Mouse (Mus musculus): ENCODE results near the gene Pllp. TPM values are rescaled to one million over a fixed set of nuclear protein-coding genes. Genes with fewer than 3 reads are reported as not detected.

Gene Pllp
- polyA plus RNA-seq, 1 experiment from 2014 or later: 0.40 TPM

DNA sequence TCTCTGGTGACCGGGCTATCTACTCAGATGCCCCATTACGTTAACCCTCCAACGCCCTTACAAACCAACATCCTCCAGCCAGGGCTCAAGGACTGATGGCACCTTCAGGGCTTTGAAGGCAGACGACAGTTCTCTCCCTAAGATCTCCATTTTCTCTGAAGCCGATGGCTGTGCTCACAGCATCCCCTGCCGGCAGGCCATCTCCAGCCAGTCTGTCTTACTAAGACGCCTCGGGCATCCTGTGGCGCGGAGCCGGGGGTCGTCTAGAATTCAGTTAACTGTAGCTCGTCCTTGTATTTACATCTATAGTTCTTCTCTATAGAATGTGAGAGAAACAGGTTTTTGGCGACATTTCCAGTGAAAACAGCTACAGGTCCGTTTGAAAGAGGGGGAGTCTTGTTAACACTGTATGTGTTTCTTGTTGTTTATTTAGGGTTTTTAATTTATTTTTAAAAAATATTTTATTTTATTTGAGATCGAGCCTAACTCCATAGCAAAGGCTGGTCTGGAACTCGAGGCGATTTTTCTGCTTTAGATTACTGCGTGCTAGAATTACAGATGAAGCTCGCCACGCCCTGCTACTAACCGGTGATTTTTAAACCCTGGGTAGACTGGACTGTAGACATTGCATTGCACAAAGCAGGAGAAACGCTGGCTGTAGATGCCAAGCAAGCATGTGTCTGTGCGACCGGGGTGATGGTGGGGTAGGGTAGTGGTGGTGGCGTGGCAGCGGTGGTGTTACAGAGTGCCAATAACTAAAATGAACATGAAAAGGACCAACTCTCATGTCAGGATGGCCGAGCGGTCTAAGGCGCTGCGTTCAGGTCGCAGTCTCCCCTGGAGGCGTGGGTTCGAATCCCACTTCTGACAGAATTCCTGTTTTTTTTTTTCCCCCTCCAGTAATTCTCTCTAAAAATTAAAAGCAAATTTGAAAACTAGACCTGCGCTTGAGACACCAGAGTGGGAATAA, 7.1 kb upstream of the Pllp start:
- Histone ChIP-seq H3K36me3 (no peaks in the 10 kb centered on the region), H3K9ac (replicated peaks) (peak overlapping the region; percentile 23), H3K9me3 (no peaks in the 10 kb centered on the region), H3K4me1 (replicated peaks) (no peaks in the 10 kb centered on the region; the same call in 1 of the 2 replicates), H3K27ac (0 out of 2 replicates have a peak overlapping the region, but pooled peaks have one; percentile 7), H3K4me2 (peak overlapping the region; percentile 59), H3K4me3 (replicated peaks) (peak overlapping the region; percentile 47), H3K27me3 (peaks cover 18% of the 10 kb centered on the region)
- ATAC-seq (ENCODE audit: insufficient number of reproducible peaks, insufficient read depth, low FRiP score, low TSS enrichment, low read depth): peak; percentile 35
- under 1% methylated on average over 35 of the region's 35 CpGs for WGBS

DNA sequence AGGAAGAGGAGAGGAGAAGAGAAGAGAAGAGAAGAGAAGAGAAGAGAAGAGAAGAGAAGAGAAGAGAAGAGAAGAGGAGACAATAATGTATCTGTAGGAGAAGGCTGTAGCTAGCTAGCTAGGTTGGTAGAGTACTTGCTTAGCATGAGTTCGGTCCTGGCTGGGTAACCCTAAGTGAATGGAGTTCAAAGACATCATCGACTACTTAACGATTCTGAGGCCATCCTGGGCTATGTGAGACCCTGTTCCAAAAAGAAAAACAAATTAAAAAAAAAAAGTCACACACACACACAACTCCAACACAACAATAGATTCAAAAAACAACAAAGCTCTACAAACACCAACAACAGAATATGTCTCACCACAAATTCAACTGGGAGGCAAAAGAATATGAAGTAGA, 6.1 kb upstream of the Pllp start:
- Histone ChIP-seq H3K9me3 (no peaks in the 10 kb centered on the region), H3K4me2 (peak overlapping the region; percentile 59; the same call in 1 of the 2 replicates), H3K27me3 (peaks cover 25% of the 10 kb centered on the region), H3K4me1 (replicated peaks) (no peaks in the 10 kb centered on the region; the same call in 1 of the 2 replicates), H3K27ac (no peak overlapping the region), H3K4me3 (replicated peaks) (peak overlapping the region; percentile 47; the same call in 1 of the 2 replicates), H3K36me3 (no peaks in the 10 kb centered on the region), H3K9ac (replicated peaks) (no peak overlapping the region)
- WGBS: 62% methylated on average over 3 of the region's 3 CpGs
- no peak for ATAC-seq (ENCODE audit: insufficient number of reproducible peaks, insufficient read depth, low FRiP score, low TSS enrichment, low read depth)

- no peak for ATAC-seq (ENCODE audit: insufficient number of reproducible peaks, insufficient read depth, low FRiP score, low TSS enrichment, low read depth)
These were observed 4.4 kb upstream of the Pllp start for GRCm38 (mm10) chr8:94700421-94700935.

DNA sequence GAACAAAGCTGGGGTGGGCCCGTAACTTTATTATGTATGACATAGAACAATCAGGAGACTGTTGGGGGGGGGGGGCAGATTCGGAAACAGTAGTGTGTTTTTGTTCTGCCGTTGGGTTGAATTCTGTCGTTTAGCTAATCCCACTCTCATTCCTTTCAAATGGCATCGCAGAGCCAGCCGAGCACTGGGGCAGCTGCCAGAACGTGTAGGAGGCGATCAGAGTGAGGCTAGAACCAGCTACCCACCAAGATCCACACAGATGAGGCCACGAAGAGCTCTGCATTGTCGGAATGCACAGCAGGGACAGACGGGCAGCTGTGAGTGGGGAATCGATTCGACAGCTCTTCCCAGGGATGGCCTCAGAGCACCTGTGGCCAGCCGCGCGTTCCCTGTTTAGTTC, 3.3 kb upstream of the Pllp start:
- Histone ChIP-seq H3K27ac (no peak overlapping the region), H3K9me3 (no peaks in the 10 kb centered on the region), H3K4me3 (replicated peaks) (no peak overlapping the region), H3K4me2 (no peak overlapping the region), H3K9ac (replicated peaks) (no peak overlapping the region), H3K36me3 (no peaks in the 10 kb centered on the region), H3K4me1 (replicated peaks) (peaks cover 9% of the 10 kb centered on the region), H3K27me3 (peaks cover 47% of the 10 kb centered on the region)
- ATAC-seq (ENCODE audit: insufficient number of reproducible peaks, insufficient read depth, low FRiP score, low TSS enrichment, low read depth): no peak
- WGBS: 69% methylated on average over 16 of the region's 16 CpGs

More at GRCm38 (mm10) chr8:94700421-94700935, 4.4 kb upstream of the Pllp start:
- no peak overlapping the region for H3K4me3 ChIP-seq (replicated peaks)
- no peak overlapping the region for H3K27ac ChIP-seq
- no peak overlapping the region for H3K9ac ChIP-seq (replicated peaks)
- H3K4me1 ChIP-seq (replicated peaks): peaks cover 5% of the 10 kb centered on the region
- WGBS: 82% methylated on average over 4 of the region's 4 CpGs
- H3K27me3 ChIP-seq: peaks cover 38% of the 10 kb centered on the region
- H3K4me2 ChIP-seq: no peak overlapping the region
- no peaks in the 10 kb centered on the region for H3K9me3 ChIP-seq
- no peaks in the 10 kb centered on the region for H3K36me3 ChIP-seq

- H3K4me3 ChIP-seq (replicated peaks): no peak overlapping the region
- no peak for ATAC-seq (ENCODE audit: insufficient number of reproducible peaks, insufficient read depth, low FRiP score, low TSS enrichment, low read depth)
- H3K4me1 ChIP-seq (replicated peaks): peaks cover 9% of the 10 kb centered on the region
- H3K4me2 ChIP-seq: no peak overlapping the region
- H3K9ac ChIP-seq (replicated peaks): no peak overlapping the region
- peaks cover 61% of the 10 kb centered on the region for H3K27me3 ChIP-seq
- H3K27ac ChIP-seq: no peak overlapping the region
- WGBS: 83% methylated on average over 6 of the region's 6 CpGs
- H3K9me3 ChIP-seq: no peaks in the 10 kb centered on the region
- no peaks in the 10 kb centered on the region for H3K36me3 ChIP-seq
These were observed 1.9 kb upstream of the Pllp start for GRCm38 (mm10) chr8:94697956-94698355.

DNA sequence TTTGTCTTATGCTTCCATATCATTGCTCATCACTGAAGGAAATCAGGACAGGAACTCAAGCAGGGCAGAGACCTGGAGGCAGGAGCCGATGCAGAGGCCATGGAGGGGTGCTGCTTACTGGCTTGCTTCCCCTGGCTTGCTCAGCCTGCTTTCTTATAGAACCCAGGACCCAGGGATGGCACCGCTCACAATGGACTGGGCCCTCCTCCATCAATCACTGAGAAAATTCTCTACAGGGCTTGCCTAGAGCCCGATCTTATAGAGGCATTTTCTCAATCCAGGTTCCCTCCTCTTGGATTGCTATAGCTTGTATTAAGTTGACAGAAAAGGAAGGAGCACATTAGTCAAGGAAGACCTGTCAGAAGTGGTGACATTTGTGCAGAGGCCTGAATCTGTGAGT, 488 bp upstream of the Pllp start:
- ATAC-seq (ENCODE audit: insufficient number of reproducible peaks, insufficient read depth, low FRiP score, low TSS enrichment, low read depth): no peak
- WGBS: 51% methylated on average over 3 of the region's 3 CpGs
- H3K4me2 ChIP-seq: peak overlapping the region; percentile 77

DNA sequence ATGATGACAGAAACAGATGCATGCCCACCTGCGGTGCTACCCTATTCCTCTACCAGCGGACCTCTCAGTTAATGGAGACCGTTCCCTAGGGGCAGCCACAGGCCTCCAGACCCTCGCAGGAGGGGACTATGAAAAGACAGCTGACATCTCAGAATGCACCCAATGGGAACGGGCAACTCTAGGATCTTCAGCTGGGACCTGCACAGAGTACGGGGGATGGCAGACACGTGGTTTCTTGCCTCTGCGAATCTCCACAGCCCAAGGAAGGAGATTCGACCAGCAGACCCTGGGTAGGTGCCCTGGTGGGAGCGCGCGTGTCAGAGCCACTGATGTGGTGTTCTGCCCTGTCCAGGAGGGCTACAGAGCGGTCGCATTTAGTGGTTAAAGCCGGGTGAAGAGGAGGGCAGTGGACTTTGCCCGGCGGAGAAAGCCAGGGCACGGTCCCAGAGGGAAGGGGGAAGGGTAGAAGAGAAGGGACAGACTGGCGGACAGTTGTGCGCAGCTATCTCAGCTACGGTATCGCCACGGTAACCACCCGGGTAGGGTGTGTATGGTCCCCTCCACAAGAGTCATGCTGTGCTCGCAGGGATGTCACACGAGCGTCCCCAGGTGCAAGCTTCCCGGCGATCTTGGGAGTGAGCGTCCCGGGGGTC, 611 bp downstream of the Pllp start:
- Histone ChIP-seq H3K27ac (no peak overlapping the region), H3K9me3 (no peaks in the 10 kb centered on the region), H3K4me3 (replicated peaks) (peak overlapping the region; percentile 44), H3K9ac (replicated peaks) (0 out of 2 replicates have a peak overlapping the region, but pooled peaks have one; percentile 23), H3K36me3 (no peaks in the 10 kb centered on the region), H3K4me1 (replicated peaks) (peaks cover 9% of the 10 kb centered on the region), H3K4me2 (peak overlapping the region; percentile 77), H3K27me3 (peaks cover 75% of the 10 kb centered on the region)
- ATAC-seq (ENCODE audit: insufficient number of reproducible peaks, insufficient read depth, low FRiP score, low TSS enrichment, low read depth): peak; percentile 57; the same call in 1 of the 2 replicates
- under 1% methylated on average over 31 of the region's 31 CpGs for WGBS

More for the DNA sequence above, 488 bp upstream of the Pllp start:
- Histone ChIP-seq H3K36me3 (no peaks in the 10 kb centered on the region), H3K27ac (no peak overlapping the region), H3K4me1 (replicated peaks) (peaks cover 9% of the 10 kb centered on the region), H3K4me3 (replicated peaks) (no peak overlapping the region), H3K9ac (replicated peaks) (no peak overlapping the region), H3K9me3 (no peaks in the 10 kb centered on the region), H3K27me3 (peaks cover 73% of the 10 kb centered on the region)

DNA sequence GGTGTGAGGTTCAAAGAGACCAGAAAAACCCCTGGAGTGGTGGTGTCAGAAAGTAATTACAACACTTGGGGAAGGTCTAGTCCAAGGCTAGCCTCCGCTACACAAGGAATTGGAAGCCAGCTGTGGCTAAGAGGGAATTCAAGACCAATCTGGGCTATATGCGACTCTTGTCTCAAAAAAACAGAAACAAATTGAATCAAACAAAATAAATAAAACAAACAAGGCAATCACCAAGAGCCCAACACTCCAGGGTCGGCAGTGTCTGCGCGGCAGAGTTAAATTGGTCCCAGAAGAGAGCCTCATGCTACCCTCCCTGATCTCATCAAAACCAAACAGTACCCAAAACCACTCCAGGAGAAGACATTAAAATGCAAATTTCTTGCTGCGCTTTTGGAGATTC, 1.4 kb downstream of the Pllp start:
- Histone ChIP-seq H3K4me2 (no peak overlapping the region), H3K9ac (replicated peaks) (no peak overlapping the region), H3K4me1 (replicated peaks) (peaks cover 9% of the 10 kb centered on the region), H3K4me3 (replicated peaks) (no peak overlapping the region), H3K36me3 (no peaks in the 10 kb centered on the region), H3K27ac (no peak overlapping the region), H3K27me3 (peaks cover 75% of the 10 kb centered on the region), H3K9me3 (no peaks in the 10 kb centered on the region)
- no peak for ATAC-seq (ENCODE audit: insufficient number of reproducible peaks, insufficient read depth, low FRiP score, low TSS enrichment, low read depth)
- 2% methylated on average over 6 of the region's 6 CpGs for WGBS

DNA sequence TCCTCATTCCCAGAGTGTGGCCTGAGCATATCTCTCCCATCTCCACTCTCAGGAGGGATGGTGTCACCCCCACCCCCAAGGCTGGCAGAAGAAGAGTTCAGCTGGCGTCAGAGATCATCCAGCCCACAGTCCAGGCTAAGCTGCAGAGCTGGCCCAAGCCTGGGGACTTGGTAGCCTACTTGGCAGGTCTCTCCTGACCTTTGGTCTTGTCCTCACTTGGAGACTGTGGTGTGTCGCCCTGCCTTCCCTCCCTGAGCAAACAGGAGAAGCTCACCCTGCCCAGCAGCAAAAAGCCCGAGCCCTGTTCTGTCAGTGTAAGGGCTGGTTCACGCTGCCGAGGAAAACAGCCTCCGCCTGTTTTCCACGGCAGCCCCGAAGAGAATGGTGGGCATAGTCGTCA, 10.1 kb downstream of the Pllp start:
- no peaks in the 10 kb centered on the region for H3K4me1 ChIP-seq (replicated peaks)
- H3K27ac ChIP-seq: no peak overlapping the region
- ATAC-seq (ENCODE audit: insufficient number of reproducible peaks, insufficient read depth, low FRiP score, low TSS enrichment, low read depth): no peak
- H3K9me3 ChIP-seq: no peaks in the 10 kb centered on the region
- peaks cover 3% of the 10 kb centered on the region; the same call in 1 of the 2 replicates for H3K27me3 ChIP-seq
- H3K4me2 ChIP-seq: no peak overlapping the region
- H3K4me3 ChIP-seq (replicated peaks): no peak overlapping the region
- 73% methylated on average over 9 of the region's 9 CpGs for WGBS
- H3K36me3 ChIP-seq: no peaks in the 10 kb centered on the region
- H3K9ac ChIP-seq (replicated peaks): no peak overlapping the region

DNA sequence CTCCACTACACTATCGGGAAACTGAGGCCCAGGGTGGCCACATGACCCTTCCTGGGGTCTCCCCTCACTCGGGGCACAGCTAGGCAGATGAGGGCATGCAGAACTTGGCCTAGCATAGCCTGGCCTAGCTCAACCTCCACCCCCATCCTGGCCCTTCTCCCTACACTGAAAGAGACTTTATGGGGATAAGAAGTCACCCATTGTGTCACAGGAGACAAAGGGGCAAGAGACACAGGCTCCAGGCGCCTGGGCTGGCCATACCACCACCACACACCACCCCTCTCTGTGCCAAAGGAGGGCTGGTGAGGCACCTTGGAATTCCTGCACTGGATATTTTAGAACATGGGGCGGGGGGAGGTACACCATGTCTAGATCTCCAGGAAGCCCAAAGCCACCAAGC, 11.8 kb downstream of the Pllp start:
- Histone ChIP-seq H3K4me3 (replicated peaks) (no peak overlapping the region), H3K4me2 (no peak overlapping the region), H3K27ac (no peak overlapping the region), H3K27me3 (no peaks in the 10 kb centered on the region), H3K9me3 (no peaks in the 10 kb centered on the region), H3K9ac (replicated peaks) (no peak overlapping the region), H3K36me3 (no peaks in the 10 kb centered on the region), H3K4me1 (replicated peaks) (no peaks in the 10 kb centered on the region)
- WGBS: 76% methylated on average over 4 of the region's 4 CpGs
- ATAC-seq (ENCODE audit: insufficient number of reproducible peaks, insufficient read depth, low FRiP score, low TSS enrichment, low read depth): no peak
